Mouse (Mus musculus): Measurements from ENCODE around the gene Actr10.

GRCm38 (mm10) chr12:70975891-70976290, 38.2 kb downstream of the Actr10 start:
- TF ChIP-seq POLR2A (IDR thresholded peaks at IDR 0.05; ENCODE audit: insufficient read depth, low read depth, low read length) = no peak
- no peak for TF ChIP-seq CTCF (IDR thresholded peaks at IDR 0.05; ENCODE audit: insufficient read depth, low read depth, low read length)

Measured in olfactory bulb, adult 2 months (tissue).